Mouse (Mus musculus): ENCODE measurements around the gene Pcbp2. TPM values are rescaled to one million over a fixed set of nuclear protein-coding genes. Genes with fewer than 3 reads are reported as not detected.

The Pcbp2 gene
- 104 and 109 TPM in 2 replicates for polyA plus RNA-seq (2021; fragmentation: Nextera tagmentation)
- long read RNA-seq, experiment 1, transcript Pcbp2-212 (14 exons, 1,576 nt): major isoform, 6 of 101 reads
- long read RNA-seq, experiment 1, transcript Pcbp2-201 (15 exons, 2,952 nt): minor isoform, 5 of 101 reads
- long read RNA-seq, experiment 1, partial matches to known transcripts: 23 of 101 reads
- long read RNA-seq, experiment 1, other reads (novel, unspliced or antisense): 62 of 101 reads
- long read RNA-seq, experiment 2, partial matches to known transcripts: 125 of 145 reads
- long read RNA-seq, experiment 2, other reads (novel, unspliced or antisense): 19 of 145 reads

DNA sequence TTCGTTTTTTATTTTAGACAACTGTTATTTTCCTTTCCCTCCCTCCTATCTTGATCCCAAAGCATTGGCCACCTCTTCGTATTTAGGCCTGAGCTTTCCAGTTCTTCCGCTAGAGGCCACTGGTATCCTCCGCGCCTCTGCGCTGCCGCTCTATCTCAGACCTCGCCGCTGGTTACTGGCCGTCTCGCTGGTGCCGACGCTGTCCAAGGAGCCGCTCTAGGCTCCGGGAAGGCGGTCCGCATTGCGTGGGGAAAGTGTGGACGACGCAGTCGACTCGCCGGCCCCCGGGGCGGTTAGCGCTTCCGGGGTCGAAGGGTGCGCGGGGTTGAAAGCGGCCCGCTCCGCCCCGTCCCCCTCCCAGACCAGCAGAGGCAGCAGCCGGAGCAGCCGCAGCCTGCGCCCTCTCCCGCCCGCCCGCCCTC lies at the start of gene Pcbp2:
Gene Pcbp2 (plus strand): TSS at position 357 of the 422 bp plus-strand sequence.

DNA sequence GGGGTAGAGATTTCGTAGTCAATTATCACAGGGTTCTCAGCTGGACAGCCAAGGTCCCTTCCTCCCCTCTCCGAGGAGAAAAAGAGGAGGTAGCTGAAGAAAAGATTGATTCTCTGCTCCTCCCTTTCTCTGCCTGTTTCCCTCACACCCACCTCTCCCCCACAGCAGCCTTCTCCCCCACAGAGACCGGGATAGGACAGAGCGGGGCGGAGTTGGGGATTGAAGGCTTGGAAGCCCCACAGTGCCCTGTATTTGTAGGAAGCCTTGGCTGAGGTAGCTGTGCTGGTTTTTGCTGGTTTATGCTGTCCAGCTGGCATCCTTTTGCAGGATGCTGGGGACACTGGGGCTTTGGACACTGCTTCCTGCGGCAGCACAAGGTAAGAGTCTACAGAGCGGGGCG lies 25.2 kb upstream of the Pcbp2 start, which contains the start of gene Amhr2:
Gene Amhr2 (plus strand): TSS at position 222 of the 400 bp plus-strand sequence.

DNA sequence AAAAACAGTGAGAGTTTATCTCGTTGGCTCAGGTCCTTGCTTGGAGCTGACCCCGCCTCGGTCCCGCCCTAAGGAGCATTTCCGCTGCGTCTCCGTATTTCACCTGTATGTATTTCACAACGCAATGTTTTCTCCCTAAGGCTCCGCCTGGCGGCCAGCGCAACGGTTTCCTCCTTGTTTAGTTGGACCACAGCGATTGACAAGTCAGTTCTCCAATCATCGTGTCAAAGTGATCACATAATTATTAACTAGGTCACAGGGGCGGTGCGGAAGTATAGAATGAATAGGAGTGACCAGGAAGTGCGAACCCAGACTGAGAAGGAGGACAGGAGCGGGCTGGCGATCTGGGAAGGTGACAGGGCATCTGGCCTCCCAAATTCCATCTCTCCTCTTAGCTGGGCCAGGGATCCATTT lies 11.4 kb upstream of the Pcbp2 start, which contains the start of gene Prr13:
Gene Prr13 (plus strand): TSS at position 125 of the 414 bp plus-strand sequence.

DNA sequence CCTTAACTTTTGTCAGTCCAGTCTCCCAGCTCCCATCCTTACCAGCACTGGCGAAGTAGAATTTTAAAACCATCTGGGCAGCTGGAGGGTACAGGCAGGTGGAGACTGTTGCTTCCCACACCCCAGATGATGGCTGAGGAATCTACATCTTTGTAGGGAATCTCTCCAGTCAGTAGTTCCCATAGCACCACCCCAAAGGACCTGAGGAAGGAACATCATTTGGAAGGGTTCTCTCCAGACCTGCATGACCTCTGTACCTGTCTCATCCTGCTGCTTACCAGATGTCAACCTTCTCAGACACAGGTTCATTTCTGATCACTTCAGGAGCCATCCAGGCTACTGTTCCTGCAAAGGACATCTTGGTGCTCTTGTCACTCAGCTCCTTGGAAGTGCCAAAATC lies 33.1 kb downstream of the Pcbp2 start, which contains the start of gene Gm10337:
Gene Gm10337 (plus strand): TSS at position 276 of the 400 bp plus-strand sequence.

DNA sequence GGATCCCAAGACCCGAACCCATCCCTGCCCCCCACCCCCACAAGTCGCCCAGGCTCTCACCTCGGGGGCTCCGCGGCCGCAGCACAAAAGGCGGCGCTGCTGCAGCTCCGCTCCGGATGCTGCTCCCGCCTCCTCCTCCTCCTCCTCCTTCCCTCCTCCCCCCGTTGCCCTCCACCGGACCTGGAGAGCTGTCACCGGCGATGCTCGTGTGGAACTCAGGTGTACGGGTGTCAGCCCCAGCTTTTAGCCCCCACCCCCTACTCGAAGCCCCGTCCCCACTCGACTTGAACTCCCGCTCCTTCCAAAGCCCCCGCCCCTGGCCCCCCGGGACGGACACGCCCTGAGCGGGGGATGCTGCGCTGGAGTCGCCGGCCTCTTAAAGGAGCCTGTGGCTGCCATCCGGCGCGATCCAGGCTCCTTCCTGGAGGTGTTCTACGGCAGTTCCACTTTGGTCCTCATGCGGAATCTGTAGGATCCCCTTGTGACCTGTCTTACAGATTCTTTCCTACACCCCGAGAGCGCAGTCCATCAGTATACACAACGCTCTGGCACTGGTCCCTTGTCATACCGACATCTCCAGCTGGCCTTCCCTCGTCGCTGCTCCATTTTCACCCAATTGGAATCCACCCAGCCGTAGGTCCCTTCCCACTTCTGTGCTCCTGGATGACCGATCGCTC lies 46.5 kb downstream of the Pcbp2 start, which contains the start of gene Map3k12:
Gene Map3k12 (minus strand): TSS at position 337 of the 677 bp plus-strand sequence.

DNA sequence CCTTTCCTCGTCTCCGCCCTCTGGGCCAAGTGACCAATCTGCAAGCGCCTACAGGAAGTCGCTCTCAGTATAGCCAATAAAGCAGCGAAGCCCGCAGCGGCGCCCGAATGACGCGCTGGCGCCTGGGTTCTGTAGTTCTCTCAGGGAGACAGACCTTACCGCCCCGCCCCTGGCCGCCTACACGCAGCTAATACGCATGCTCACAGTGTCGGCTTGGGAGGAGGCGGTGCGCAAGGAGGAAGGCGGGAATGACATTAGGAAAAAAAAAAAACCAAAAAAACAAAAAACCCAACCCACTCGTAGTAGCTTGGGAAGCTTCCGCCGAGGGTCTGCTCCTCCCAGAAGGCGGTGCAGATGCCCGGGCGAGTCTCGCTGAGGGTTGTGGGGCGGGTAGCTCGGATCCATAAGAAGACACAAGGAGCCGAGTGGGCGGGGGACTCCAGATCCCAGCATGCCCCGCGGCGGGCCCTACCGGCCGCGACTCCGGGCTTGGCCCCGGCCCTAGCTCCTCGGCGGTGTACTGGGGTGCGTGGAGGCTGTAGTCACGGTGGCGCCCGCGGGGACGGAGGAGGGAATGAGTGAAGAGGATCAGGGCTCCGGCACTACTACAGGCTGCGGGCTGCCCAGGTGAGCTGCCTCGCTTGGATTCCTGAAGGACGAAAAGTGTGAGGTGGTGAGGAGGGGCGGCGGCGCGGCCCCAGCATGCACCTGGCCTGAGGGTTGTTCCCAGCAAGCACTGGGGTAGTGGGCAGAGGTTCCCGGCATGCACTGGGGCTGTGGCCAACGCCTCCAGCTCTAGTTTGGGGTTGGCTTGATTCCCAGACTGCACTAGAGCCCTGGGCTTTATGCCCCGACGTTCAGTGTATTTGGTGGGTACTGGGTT lies 47.9 kb downstream of the Pcbp2 start, which contains the start of gene Tarbp2:
Gene Tarbp2 (plus strand): TSS at position 217 of the 883 bp plus-strand sequence.

DNA sequence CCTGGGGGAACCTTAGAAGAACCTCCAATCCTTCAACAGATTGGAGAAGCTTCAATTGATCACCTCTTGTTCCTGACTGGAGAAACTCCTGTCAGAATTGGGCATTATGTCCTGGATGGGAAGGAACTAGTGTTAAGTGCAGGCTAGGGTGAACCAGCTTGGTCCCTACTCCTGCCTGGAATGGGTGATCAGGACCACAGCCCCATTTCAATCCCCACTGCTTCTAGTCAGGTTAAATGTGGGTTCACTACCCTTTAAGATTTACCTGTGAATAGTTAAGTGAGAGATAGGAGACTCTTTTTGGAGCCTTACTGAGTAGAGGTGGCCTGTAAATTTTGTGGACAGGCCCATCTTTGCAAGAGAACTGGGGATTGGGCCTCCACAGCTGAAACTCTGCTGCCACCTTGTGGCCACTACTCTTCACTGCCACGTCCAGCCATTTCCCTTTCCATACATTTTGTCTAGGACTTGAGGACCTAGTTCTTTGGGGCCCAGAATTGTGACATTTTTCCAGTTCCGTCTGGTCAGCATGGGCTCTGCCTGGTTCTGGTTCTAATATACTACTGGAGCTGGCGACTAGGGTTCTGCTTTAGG lies 54.6 kb downstream of the Pcbp2 start, which contains the start of gene Npff:
Gene Npff (minus strand): TSS at position 51 of the 594 bp plus-strand sequence.

Other genes starting within 250 kb of the Pcbp2 start
- gene Itgb7, start 238.6 kb upstream of the Pcbp2 start, polyA plus RNA-seq (2021; fragmentation: Nextera tagmentation): 0.84 and 1.1 TPM in 2 replicates
- 1.8 and 2.6 TPM in 2 replicates for gene Rarg, start 213.0 kb upstream of the Pcbp2 start, polyA plus RNA-seq (2021; fragmentation: Nextera tagmentation)
- gene Gm9918, start 200.0 kb upstream of the Pcbp2 start, polyA plus RNA-seq (2021; fragmentation: Nextera tagmentation): not detected in 2 replicates
- 27.4 and 84.9 TPM in 2 replicates for gene Mfsd5, start 191.1 kb upstream of the Pcbp2 start, polyA plus RNA-seq (2021; fragmentation: Nextera tagmentation)
- 0.29 and 1.3 TPM in 2 replicates for gene Espl1, start 174.3 kb upstream of the Pcbp2 start, polyA plus RNA-seq (2021; fragmentation: Nextera tagmentation)
- 1,254 and 1,594 TPM in 2 replicates for gene Pfdn5, start 144.4 kb upstream of the Pcbp2 start, polyA plus RNA-seq (2021; fragmentation: Nextera tagmentation)
- gene Myg1, start 138.8 kb upstream of the Pcbp2 start, polyA plus RNA-seq (2021; fragmentation: Nextera tagmentation): 60.7 and 68.7 TPM in 2 replicates
- gene Aaas, start 119.8 kb upstream of the Pcbp2 start, polyA plus RNA-seq (2021; fragmentation: Nextera tagmentation): 13.0 and 15.3 TPM in 2 replicates
- 0.74 and 0.84 TPM in 2 replicates for gene Sp7, start 103.4 kb upstream of the Pcbp2 start, polyA plus RNA-seq (2021; fragmentation: Nextera tagmentation)
- gene Sp1, start 64.4 kb upstream of the Pcbp2 start, polyA plus RNA-seq (2021; fragmentation: Nextera tagmentation): 0.85 and 2.6 TPM in 2 replicates
- gene Amhr2, start 25.2 kb upstream of the Pcbp2 start, polyA plus RNA-seq (2021; fragmentation: Nextera tagmentation): 0.69 and 1.3 TPM in 2 replicates
- gene Prr13, start 11.5 kb upstream of the Pcbp2 start, polyA plus RNA-seq (2021; fragmentation: Nextera tagmentation): 77.7 and 88.3 TPM in 2 replicates
- gene Gm10337, start 33.2 kb downstream of the Pcbp2 start, polyA plus RNA-seq (2021; fragmentation: Nextera tagmentation): not detected in 2 replicates
- 29.5 and 31.4 TPM in 2 replicates for gene Map3k12, start 46.5 kb downstream of the Pcbp2 start, polyA plus RNA-seq (2021; fragmentation: Nextera tagmentation)
- 15.8 and 18.3 TPM in 2 replicates for gene Tarbp2, start 47.7 kb downstream of the Pcbp2 start, polyA plus RNA-seq (2021; fragmentation: Nextera tagmentation)
- 0.74 and 0.83 TPM in 2 replicates for gene Npff, start 54.4 kb downstream of the Pcbp2 start, polyA plus RNA-seq (2021; fragmentation: Nextera tagmentation)
- gene Gm28047, start 154.5 kb downstream of the Pcbp2 start, polyA plus RNA-seq (2021; fragmentation: Nextera tagmentation): 0.33 TPM in 1 of 2 replicates, not detected in the other
- 12.4 and 20.9 TPM in 2 replicates for gene Atf7, start 154.9 kb downstream of the Pcbp2 start, polyA plus RNA-seq (2021; fragmentation: Nextera tagmentation)
- gene Atp5g2, start 201.8 kb downstream of the Pcbp2 start, polyA plus RNA-seq (2021; fragmentation: Nextera tagmentation): 337 and 356 TPM in 2 replicates

Measured in left cerebral cortex, adult 6 months (tissue).